Mouse (Mus musculus): ENCODE results near the gene Tbx1. TPM values are rescaled to one million over a fixed set of nuclear protein-coding genes. Genes with fewer than 3 reads are reported as not detected.

Gene Tbx1
- polyA plus RNA-seq, 1 experiment: not detected

GRCm38 (mm10) chr16:18574196-18574595 is 16.3 kb downstream of the Tbx1 start:
- no peak overlapping the region for H3K4me3 ChIP-seq (replicated peaks; ENCODE audit: control insufficient read depth, low read depth, low read length)
- no peak for TF ChIP-seq POLR2A (IDR thresholded peaks at IDR 0.05; ENCODE audit: borderline replicate concordance, control insufficient read depth, low read depth, low read length)
- TF ChIP-seq CTCF (IDR thresholded peaks at IDR 0.05; ENCODE audit: control insufficient read depth, insufficient read depth, low read length): no peak
- H3K27ac ChIP-seq (ENCODE audit: control insufficient read depth, insufficient read depth, low read depth, low read length, poor library complexity): no peak overlapping the region
- 71% methylated on average over 8 of the region's 8 CpGs for WGBS
- no peaks in the 10 kb centered on the region for H3K4me1 ChIP-seq (ENCODE audit: control insufficient read depth, insufficient read depth, low read length)

- TF ChIP-seq CTCF (IDR thresholded peaks at IDR 0.05; ENCODE audit: control insufficient read depth, insufficient read depth, low read length) (no peak), POLR2A (IDR thresholded peaks at IDR 0.05; ENCODE audit: borderline replicate concordance, control insufficient read depth, low read depth, low read length) (no peak)
- Histone ChIP-seq H3K4me3 (replicated peaks; ENCODE audit: control insufficient read depth, low read depth, low read length) (no peak overlapping the region), H3K27ac (ENCODE audit: control insufficient read depth, insufficient read depth, low read depth, low read length, poor library complexity) (no peak overlapping the region), H3K4me1 (ENCODE audit: control insufficient read depth, insufficient read depth, low read length) (no peaks in the 10 kb centered on the region)
- 77% methylated on average over 7 of the region's 7 CpGs for WGBS
Measured at GRCm38 (mm10) chr16:18568599-18568998, 21.9 kb downstream of the Tbx1 start.

- 64% methylated on average over 2 of the region's 2 CpGs for WGBS
Measured at GRCm38 (mm10) chr16:18564472-18564871, 26.0 kb downstream of the Tbx1 start.

GRCm38 (mm10) chr16:18556461-18556860 is 34.0 kb downstream of the Tbx1 start:
- H3K4me3 ChIP-seq (replicated peaks; ENCODE audit: control insufficient read depth, low read depth, low read length): no peak overlapping the region
- no peak for TF ChIP-seq POLR2A (IDR thresholded peaks at IDR 0.05; ENCODE audit: borderline replicate concordance, control insufficient read depth, low read depth, low read length)
- TF ChIP-seq CTCF (IDR thresholded peaks at IDR 0.05; ENCODE audit: control insufficient read depth, insufficient read depth, low read length): no peak
- H3K4me1 ChIP-seq (ENCODE audit: control insufficient read depth, insufficient read depth, low read length): no peaks in the 10 kb centered on the region
- no peak overlapping the region for H3K27ac ChIP-seq (ENCODE audit: control insufficient read depth, insufficient read depth, low read depth, low read length, poor library complexity)
- 81% methylated on average over 3 of the region's 3 CpGs for WGBS

More at GRCm38 (mm10) chr16:18564472-18564871, 26.0 kb downstream of the Tbx1 start:
- no peak for TF ChIP-seq CTCF (IDR thresholded peaks at IDR 0.05; ENCODE audit: control insufficient read depth, insufficient read depth, low read length)
- TF ChIP-seq POLR2A (IDR thresholded peaks at IDR 0.05; ENCODE audit: borderline replicate concordance, control insufficient read depth, low read depth, low read length): no peak
- Histone ChIP-seq H3K4me3 (replicated peaks; ENCODE audit: control insufficient read depth, low read depth, low read length) (no peak overlapping the region), H3K4me1 (ENCODE audit: control insufficient read depth, insufficient read depth, low read length) (no peaks in the 10 kb centered on the region), H3K27ac (ENCODE audit: control insufficient read depth, insufficient read depth, low read depth, low read length, poor library complexity) (no peak overlapping the region)

GRCm38 (mm10) chr16:18555235-18555935 is 35.1 kb downstream of the Tbx1 start:
- TF ChIP-seq CTCF (IDR thresholded peaks at IDR 0.05; ENCODE audit: control insufficient read depth, insufficient read depth, low read length) (no peak), POLR2A (IDR thresholded peaks at IDR 0.05; ENCODE audit: borderline replicate concordance, control insufficient read depth, low read depth, low read length) (no peak)
- Histone ChIP-seq H3K4me1 (ENCODE audit: control insufficient read depth, insufficient read depth, low read length) (no peaks in the 10 kb centered on the region), H3K27ac (ENCODE audit: control insufficient read depth, insufficient read depth, low read depth, low read length, poor library complexity) (no peak overlapping the region), H3K4me3 (replicated peaks; ENCODE audit: control insufficient read depth, low read depth, low read length) (no peak overlapping the region)
- WGBS: 85% methylated on average over 17 of the region's 17 CpGs

- H3K4me1 ChIP-seq (ENCODE audit: control insufficient read depth, insufficient read depth, low read length): no peaks in the 10 kb centered on the region
- no peak overlapping the region for H3K4me3 ChIP-seq (replicated peaks; ENCODE audit: control insufficient read depth, low read depth, low read length)
- no peak for TF ChIP-seq CTCF (IDR thresholded peaks at IDR 0.05; ENCODE audit: control insufficient read depth, insufficient read depth, low read length)
- TF ChIP-seq POLR2A (IDR thresholded peaks at IDR 0.05; ENCODE audit: borderline replicate concordance, control insufficient read depth, low read depth, low read length): no peak
- no peak overlapping the region for H3K27ac ChIP-seq (ENCODE audit: control insufficient read depth, insufficient read depth, low read depth, low read length, poor library complexity)
- WGBS: 37% methylated on average over 2 of the region's 2 CpGs
Measured at GRCm38 (mm10) chr16:18554721-18555120, 35.8 kb downstream of the Tbx1 start.

- TF ChIP-seq CTCF (IDR thresholded peaks at IDR 0.05; ENCODE audit: control insufficient read depth, insufficient read depth, low read length) (no peak), POLR2A (IDR thresholded peaks at IDR 0.05; ENCODE audit: borderline replicate concordance, control insufficient read depth, low read depth, low read length) (no peak)
- Histone ChIP-seq H3K27ac (ENCODE audit: control insufficient read depth, insufficient read depth, low read depth, low read length, poor library complexity) (no peak overlapping the region), H3K4me1 (ENCODE audit: control insufficient read depth, insufficient read depth, low read length) (no peaks in the 10 kb centered on the region), H3K4me3 (replicated peaks; ENCODE audit: control insufficient read depth, low read depth, low read length) (no peak overlapping the region)
- WGBS: 86% methylated on average over 11 of the region's 11 CpGs
Measured at GRCm38 (mm10) chr16:18552106-18552710, 38.3 kb downstream of the Tbx1 start.

GRCm38 (mm10) chr16:18551604-18552003 is 38.9 kb downstream of the Tbx1 start:
- Histone ChIP-seq H3K4me3 (replicated peaks; ENCODE audit: control insufficient read depth, low read depth, low read length) (no peak overlapping the region), H3K4me1 (ENCODE audit: control insufficient read depth, insufficient read depth, low read length) (no peaks in the 10 kb centered on the region), H3K27ac (ENCODE audit: control insufficient read depth, insufficient read depth, low read depth, low read length, poor library complexity) (no peak overlapping the region)
- 78% methylated on average over 9 of the region's 9 CpGs for WGBS
- TF ChIP-seq CTCF (IDR thresholded peaks at IDR 0.05; ENCODE audit: control insufficient read depth, insufficient read depth, low read length) (no peak), POLR2A (IDR thresholded peaks at IDR 0.05; ENCODE audit: borderline replicate concordance, control insufficient read depth, low read depth, low read length) (no peak)

Measured in bone marrow, adult 2 months (tissue).